In the genomic region with DNA sequence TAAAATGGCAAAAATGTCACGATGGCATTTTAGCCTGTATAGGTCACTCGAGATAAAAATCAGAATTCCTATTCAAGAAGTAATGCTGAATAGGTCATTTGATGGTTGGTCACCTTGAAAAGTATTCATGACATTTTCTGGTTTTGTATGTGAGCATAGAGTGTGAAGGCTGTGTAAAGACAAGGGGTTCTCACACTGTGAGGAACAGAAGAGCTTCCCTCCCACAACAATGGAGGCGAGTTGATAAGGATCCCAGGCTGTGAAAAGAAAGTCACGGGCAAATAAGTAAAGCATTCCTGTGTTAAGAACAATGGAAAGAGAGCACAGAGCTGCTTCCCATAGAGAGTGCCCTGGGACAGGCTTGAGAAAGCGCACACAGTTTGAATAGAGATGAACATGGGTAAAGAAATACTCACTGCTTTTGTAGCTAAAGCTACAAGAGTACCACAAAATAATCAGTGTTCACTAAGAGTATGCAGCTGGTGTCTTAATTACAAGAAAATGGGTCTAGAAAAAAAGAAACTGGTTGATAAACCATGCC, we compare ENCODE assay signal across 29 mouse cellular contexts.
DNase-seq lines count a peak whose midpoint lies in the region; ATAC-seq and TF ChIP-seq lines count a peak whose summit lies in the region.
"Had no signal": no experiment of that assay in that cellular context is flagged by ENCODE, and none has a peak within 500 bp of the region (broad histone marks: within the 10 kb centered on the region; RNA-seq: fewer than 3 reads in every experiment).

No protein-coding gene starts in this region.

- WGBS in hindbrain, embryonic 12.5 days, result 13% methylated on average over 5 of the region's 5 CpGs
- 11% methylated on average over 5 of the region's 5 CpGs for WGBS in hindbrain, postnatal 0 days

- peak; percentile 46; the same call in 1 of the 2 replicates for ATAC-seq in hindbrain, embryonic 12.5 days (ENCODE audit: low FRiP score)
- ATAC-seq in hindbrain, postnatal 0 days, result no peak
- ATAC-seq: forebrain, postnatal 0 days; intestine, embryonic 15.5 days; liver, embryonic 12.5 days had no signal

- DNase-seq in hindbrain, postnatal 0 days (ENCODE audit: low spot score), result no peak
- peak; percentile 17 for DNase-seq in 416B (ENCODE audit: low read depth)
- DNase-seq in Muller cell, postnatal 12 days (ENCODE audit: inconsistent ontology term), result peak; percentile 42
- peak; percentile 28 for DNase-seq in embryo, embryonic 9.5 days (ENCODE audit: extremely low spot score)
- DNase-seq in urinary bladder, adult 18-20 months (ENCODE audit: low spot score in 2 of 2), result no peak
- no peak for DNase-seq in left cerebral cortex, adult 18-20 months (ENCODE audit: low spot score in 2 of 2)
- DNase-seq: adrenal gland, postnatal 25 days; cerebellum, adult 8-10 months; cerebellum, postnatal 36 days; forebrain, postnatal 0 days; gastrocnemius, postnatal 25 days; heart, adult 18-20 months; heart, postnatal 10 days; kidney, adult 8-10 months; kidney, postnatal 14 days; lung, adult 18-20 months; lung, postnatal 14 days; thymus, adult 18-20 months; thymus, postnatal 36 days had no signal

- no peak for TF ChIP-seq CTCF in hindbrain, postnatal 0 days (IDR thresholded peaks at IDR 0.05; ENCODE audit: low read depth)

- no peak overlapping the region for H3K9ac ChIP-seq in hindbrain, embryonic 12.5 days
- H3K9ac ChIP-seq in hindbrain, postnatal 0 days (replicated peaks; ENCODE audit: low read length), result no peak overlapping the region
- H3K9ac ChIP-seq: embryonic facial prominence, embryonic 13.5 days; forebrain, postnatal 0 days; heart, embryonic 12.5 days; hindbrain, embryonic 15.5 days; intestine, embryonic 15.5 days; limb, embryonic 13.5 days; liver, embryonic 12.5 days; neural tube, embryonic 13.5 days; stomach, embryonic 15.5 days had no signal

- H3K4me2 ChIP-seq in hindbrain, embryonic 12.5 days (replicated peaks), result no peak overlapping the region
- no peak overlapping the region for H3K4me2 ChIP-seq in hindbrain, postnatal 0 days (ENCODE audit: low read depth, low read length)
- H3K4me2 ChIP-seq: embryonic facial prominence, embryonic 13.5 days; heart, embryonic 12.5 days; hindbrain, embryonic 15.5 days; intestine, embryonic 15.5 days; limb, embryonic 13.5 days; liver, embryonic 12.5 days; neural tube, embryonic 13.5 days; stomach, embryonic 15.5 days had no signal

- H3K4me3 ChIP-seq in hindbrain, embryonic 12.5 days, result no peak overlapping the region
- no peak overlapping the region for H3K4me3 ChIP-seq in hindbrain, postnatal 0 days (ENCODE audit: low read length)
- H3K4me3 ChIP-seq: embryonic facial prominence, embryonic 13.5 days; erythroblast, embryonic 14.5 days; heart, embryonic 12.5 days; hindbrain, embryonic 15.5 days; intestine, embryonic 15.5 days; limb, embryonic 13.5 days; liver, embryonic 12.5 days; neural tube, embryonic 13.5 days; stomach, embryonic 15.5 days had no signal

- H3K9me3 ChIP-seq in hindbrain, embryonic 12.5 days (replicated peaks), result no peaks in the 10 kb centered on the region
- no peaks in the 10 kb centered on the region for H3K9me3 ChIP-seq in hindbrain, postnatal 0 days (ENCODE audit: low read length)
- H3K9me3 ChIP-seq: embryonic facial prominence, embryonic 13.5 days; heart, embryonic 12.5 days; hindbrain, embryonic 15.5 days; intestine, embryonic 15.5 days; limb, embryonic 13.5 days; liver, embryonic 12.5 days; neural tube, embryonic 13.5 days; stomach, embryonic 15.5 days had no signal

- no peaks in the 10 kb centered on the region for H3K27me3 ChIP-seq in hindbrain, embryonic 12.5 days
- H3K27me3 ChIP-seq in hindbrain, postnatal 0 days (ENCODE audit: insufficient read depth, low read length), result no peaks in the 10 kb centered on the region
- H3K27me3 ChIP-seq: embryonic facial prominence, embryonic 13.5 days; heart, embryonic 12.5 days; hindbrain, embryonic 15.5 days; intestine, embryonic 15.5 days; limb, embryonic 13.5 days; liver, embryonic 12.5 days; neural tube, embryonic 13.5 days; stomach, embryonic 15.5 days had no signal

- H3K27ac ChIP-seq in hindbrain, embryonic 12.5 days, result no peak overlapping the region
- no peak overlapping the region for H3K27ac ChIP-seq in hindbrain, postnatal 0 days
- H3K27ac ChIP-seq: embryonic facial prominence, embryonic 13.5 days; hindbrain, embryonic 15.5 days; intestine, embryonic 15.5 days; limb, embryonic 13.5 days; liver, embryonic 12.5 days; neural tube, embryonic 13.5 days; stomach, embryonic 15.5 days had no signal

- 0 out of 2 replicates have a peak, but pooled peaks cover 2% of the 10 kb centered on the region for H3K4me1 ChIP-seq in hindbrain, embryonic 12.5 days
- H3K4me1 ChIP-seq in hindbrain, postnatal 0 days (ENCODE audit: insufficient read depth, low read length), result no peaks in the 10 kb centered on the region
- H3K4me1 ChIP-seq: embryonic facial prominence, embryonic 13.5 days; heart, embryonic 12.5 days; hindbrain, embryonic 15.5 days; intestine, embryonic 15.5 days; limb, embryonic 13.5 days; liver, embryonic 12.5 days; neural tube, embryonic 13.5 days; stomach, embryonic 15.5 days had no signal

- H3K36me3 ChIP-seq in hindbrain, embryonic 12.5 days, result no peaks in the 10 kb centered on the region
- H3K36me3 ChIP-seq in hindbrain, postnatal 0 days (ENCODE audit: insufficient read depth, low read length), result no peaks in the 10 kb centered on the region
- H3K36me3 ChIP-seq: embryonic facial prominence, embryonic 13.5 days; heart, embryonic 12.5 days; hindbrain, embryonic 15.5 days; intestine, embryonic 15.5 days; limb, embryonic 13.5 days; liver, embryonic 12.5 days; neural tube, embryonic 13.5 days; stomach, embryonic 15.5 days had no signal

Comparison
In these comparisons a context has a peak if more than half of its experiments do, and no peak if none do; other contexts are left out.
1. DNase-seq: peak in 416B (single experiment), Muller cell, postnatal 12 days (single experiment) and embryo, embryonic 9.5 days (single experiment); none in hindbrain, postnatal 0 days (single experiment), urinary bladder, adult 18-20 months (0 of 2) and left cerebral cortex, adult 18-20 months (0 of 2).